Mouse (Mus musculus): Measurements from ENCODE around the gene Rnf130. TPM values are rescaled to one million over a fixed set of nuclear protein-coding genes. Genes with fewer than 3 reads are reported as not detected.

Gene Rnf130
- total and polyA plus RNA-seq, 3 experiments: not detected

GRCm38 (mm10) chr11:50139571-50139970, 114.4 kb downstream of the Rnf130 start:
- no peak for TF ChIP-seq CHD1 (IDR thresholded peaks at IDR 0.05; ENCODE audit: low read depth, low read length)
- no peak for TF ChIP-seq TCF12 (IDR thresholded peaks at IDR 0.05; ENCODE audit: low read depth, low read length)
- no peak for TF ChIP-seq CHD2 (IDR thresholded peaks at IDR 0.05; ENCODE audit: low read length)
- TF ChIP-seq MXI1 (IDR thresholded peaks at IDR 0.05; ENCODE audit: low read depth, low read length): no peak
- TF ChIP-seq SIN3A (IDR thresholded peaks at IDR 0.05; ENCODE audit: low read length): no peak
- TF ChIP-seq E2F4 (IDR thresholded peaks at IDR 0.05; ENCODE audit: insufficient replicate concordance, low read depth, low read length): no peak
- TF ChIP-seq MEF2A (IDR thresholded peaks at IDR 0.05; ENCODE audit: borderline replicate concordance, low read depth, low read length): no peak
- TF ChIP-seq RCOR1 (conservative IDR thresholded peaks at IDR 0.05; ENCODE audit: low read depth, low read length): no peak
- no peak for TF ChIP-seq ELF1 (IDR thresholded peaks at IDR 0.05; ENCODE audit: low read depth, low read length)
- TF ChIP-seq ZMIZ1 (IDR thresholded peaks at IDR 0.05; ENCODE audit: low read depth, low read length): no peak
- TF ChIP-seq POLR2AphosphoS2 (IDR thresholded peaks at IDR 0.05; ENCODE audit: low read depth, low read length): no peak
- no peak for TF ChIP-seq BHLHE40 (IDR thresholded peaks at IDR 0.05; ENCODE audit: low read depth, low read length)
- no peak for TF ChIP-seq ZNF384 (IDR thresholded peaks at IDR 0.05; ENCODE audit: low read depth, low read length)
- no peak for TF ChIP-seq KAT2A (IDR thresholded peaks at IDR 0.05; ENCODE audit: insufficient replicate concordance, low read length)
- TF ChIP-seq NRF1 (IDR thresholded peaks at IDR 0.05; ENCODE audit: low read depth, low read length): no peak
- TF ChIP-seq RAD21 (IDR thresholded peaks at IDR 0.05; ENCODE audit: low read depth, low read length): no peak
- TF ChIP-seq PAX5 (IDR thresholded peaks at IDR 0.05; ENCODE audit: low read length): no peak
- no peak for TF ChIP-seq ZC3H11A (IDR thresholded peaks at IDR 0.05; ENCODE audit: low read depth, low read length)
- no peak for TF ChIP-seq MYC (IDR thresholded peaks at IDR 0.05; ENCODE audit: low read depth, low read length)
- dilution Hi-C loops (cut with MboI; ENCODE audit: extremely low pct_ligation_motif_present, extremely low pct_unique_long_range_greater_than_20kb, low sequenced_read_pairs): no loop called here
- Histone ChIP-seq H3K4me1 (ENCODE audit: control insufficient read depth in 1 of 2, insufficient read depth in 2 of 2) (peaks cover 0 to 4% of the 10 kb centered on the region in 2 experiments; a peak in 1 of 4 replicates), H3K27me3 (replicated peaks) (no peaks in the 10 kb centered on the region), H3K27ac (ENCODE audit: insufficient read depth, low read depth) (no peak overlapping the region), H3K4me3 (replicated peaks in 1 of 3; ENCODE audit: low read depth in 2 of 3, low read length in 2 of 3, poor library complexity in 1 of 3) (no peak overlapping the region), H3K36me3 (replicated peaks in 1 of 2; ENCODE audit: control insufficient read depth in 1 of 2, insufficient read depth in 1 of 2, low read length in 1 of 2) (peaks cover 53 to 91% of the 10 kb centered on the region in 2 experiments), H3K79me2 (replicated peaks; ENCODE audit: control insufficient read depth, extremely low read depth, insufficient read depth, poor library complexity, severe bottlenecking) (no peaks in the 10 kb centered on the region), H3K9me3 (replicated peaks; ENCODE audit: low read length) (no peaks in the 10 kb centered on the region), H3K4me2 (ENCODE audit: insufficient read depth, low read depth, poor library complexity, severe bottlenecking) (no peak overlapping the region), H3K9ac (ENCODE audit: insufficient read depth, low read depth) (no peak overlapping the region)
- DNase-seq (ENCODE audit: extremely low read depth): no peak
- in situ Hi-C loops (cut with MboI; ENCODE audit: low pct_ligation_motif_present, low pct_unique_long_range_greater_than_20kb, low sequenced_read_pairs): loop anchor here (10.0 kb wide), 1 partner anchor 225 kb away; no protein-coding TSS in a partner anchor

GRCm38 (mm10) chr11:50145529-50145928, 120.4 kb downstream of the Rnf130 start:
- Histone ChIP-seq H3K36me3 (replicated peaks in 1 of 2; ENCODE audit: control insufficient read depth in 1 of 2, insufficient read depth in 1 of 2, low read length in 1 of 2) (peaks cover 69 to 91% of the 10 kb centered on the region in 2 experiments), H3K9ac (ENCODE audit: insufficient read depth, low read depth) (no peak overlapping the region), H3K4me3 (replicated peaks in 1 of 3; ENCODE audit: low read depth in 2 of 3, low read length in 2 of 3, poor library complexity in 1 of 3) (no peak overlapping the region), H3K9me3 (replicated peaks; ENCODE audit: low read length) (no peaks in the 10 kb centered on the region), H3K27ac (ENCODE audit: insufficient read depth, low read depth) (no peak overlapping the region), H3K4me1 (ENCODE audit: control insufficient read depth in 1 of 2, insufficient read depth in 2 of 2) (no peaks in the 10 kb centered on the region), H3K79me2 (replicated peaks; ENCODE audit: control insufficient read depth, extremely low read depth, insufficient read depth, poor library complexity, severe bottlenecking) (no peaks in the 10 kb centered on the region), H3K4me2 (ENCODE audit: insufficient read depth, low read depth, poor library complexity, severe bottlenecking) (no peak overlapping the region), H3K27me3 (replicated peaks) (no peaks in the 10 kb centered on the region)
- DNase-seq (ENCODE audit: extremely low read depth): no peak
- in situ Hi-C loops (cut with MboI; ENCODE audit: low pct_ligation_motif_present, low pct_unique_long_range_greater_than_20kb, low sequenced_read_pairs): no loop called here
- TF ChIP-seq CHD1 (IDR thresholded peaks at IDR 0.05; ENCODE audit: low read depth, low read length) (no peak), POLR2A (IDR thresholded peaks at IDR 0.05; ENCODE audit: low read depth, low read length) (no peak), ZKSCAN1 (IDR thresholded peaks at IDR 0.05; ENCODE audit: borderline replicate concordance, low read depth, low read length) (no peak), ZMIZ1 (IDR thresholded peaks at IDR 0.05; ENCODE audit: low read depth, low read length) (no peak), CTCF (conservative IDR thresholded peaks at IDR 0.05 in 1 of 2, IDR thresholded peaks at IDR 0.05 in 1 of 2; ENCODE audit: low read depth in 2 of 2, low read length in 2 of 2) (no peak), ZC3H11A (IDR thresholded peaks at IDR 0.05; ENCODE audit: low read depth, low read length) (no peak)
- dilution Hi-C loops (cut with MboI; ENCODE audit: extremely low pct_ligation_motif_present, extremely low pct_unique_long_range_greater_than_20kb, low sequenced_read_pairs): no loop called here
